Mouse (Mus musculus) pancreas, adult 10 weeks (tissue): ENCODE results near the gene Usp53. TPM values are rescaled to one million over a fixed set of nuclear protein-coding genes. Genes with fewer than 3 reads are reported as not detected.

Experiments used
- polyA plus RNA-seq: library from polyadenylated mRNA; stranded (reverse); fragments of 350-450 nt; fragmentation: Illumina TruSeq; extraction: RNeasy Lipid Tissue Mini Kit (QIAGEN cat#74804); gene quantifications from one replicate; pipeline ENCODE4 v1.2.3, GENCODE M21; 2015; ENCODE audit warnings: low read depth, low replicate concordance; ENCODE audit not compliant: insufficient read depth

Gene Usp53
- polyA plus RNA-seq = 4.7 TPM

GRCm38 (mm10) chr3:122984249-122985182, at the start of gene Usp53:
Gene Usp53, minus strand, starts transcription at chr3:122984510.

GRCm38 (mm10) chr3:122924009-122924914, 60.0 kb downstream of the Usp53 start, which contains the start of gene 1810037I17Rik:
Gene 1810037I17Rik, plus strand, starts transcription at chr3:122924203.

DNA sequence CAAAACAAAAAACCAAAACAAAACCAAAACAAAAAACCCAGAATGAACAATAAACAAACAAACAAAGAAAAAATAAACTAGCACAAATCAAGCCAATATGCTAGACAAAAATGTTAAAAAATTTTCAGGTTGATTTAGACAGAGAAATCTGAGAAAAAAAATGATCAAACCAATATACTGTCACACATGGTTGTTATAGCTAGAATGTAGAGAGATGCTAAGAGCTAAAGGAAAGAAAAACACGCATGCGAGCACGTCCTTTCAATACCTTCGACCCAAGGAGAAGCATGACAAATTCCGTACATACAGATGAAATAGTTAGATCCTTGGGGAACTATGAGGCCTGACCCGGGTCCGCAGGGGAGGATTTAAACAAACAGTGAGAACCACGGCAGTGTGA, 65.0 kb downstream of the Usp53 start, which contains the start of gene Gm10959:
Gene Gm10959, minus strand, starts transcription at position 101 of the 400 bp plus-strand sequence.

DNA sequence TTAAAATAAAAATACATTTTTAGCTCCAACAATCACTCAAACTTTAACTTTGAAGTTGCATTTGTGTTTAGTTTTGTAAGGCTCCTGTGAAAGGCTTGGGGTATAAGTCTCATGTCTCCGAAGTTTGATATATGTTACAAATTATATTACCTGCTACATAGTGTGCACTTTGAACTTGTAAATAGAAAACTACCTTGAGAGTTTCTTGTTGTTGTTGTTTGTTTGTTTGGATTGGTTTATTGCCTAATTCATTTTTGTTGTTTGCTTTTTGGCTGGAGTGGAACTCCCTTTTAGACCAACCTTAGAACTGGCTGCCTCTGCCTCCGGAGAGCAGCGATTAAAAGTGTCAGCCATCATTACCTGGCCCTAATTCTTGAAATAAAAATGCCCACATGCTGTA, 89.5 kb downstream of the Usp53 start, which contains the start of gene Fabp2:
Gene Fabp2, plus strand, starts transcription at position 301 of the 400 bp plus-strand sequence.

Other genes starting within 250 kb of the Usp53 start
- gene Fabp2, start 89.4 kb downstream of the Usp53 start, polyA plus RNA-seq = not detected
- not detected for gene Gm10959, start 65.2 kb downstream of the Usp53 start, polyA plus RNA-seq
- 11.5 TPM for gene 1810037I17Rik, start 60.3 kb downstream of the Usp53 start, polyA plus RNA-seq
- not detected for gene Myoz2, start 50.5 kb upstream of the Usp53 start, polyA plus RNA-seq